Mouse (Mus musculus) regulatory T cell (primary cell): ENCODE results near the gene Mto1.
"Not testable (repeated sequence)": the region's sequence is repeated elsewhere in the genome, so short reads cannot be mapped to it uniquely, and the experiment has no call there.

Source experiments
- in situ Hi-C: fragments of 300-600 bp; cut with MboI, MseI; formaldehyde crosslinking; loops from one replicate; pipeline ENCODE4 v1.15.1; 2025; ENCODE audit warnings: high pct_unique_total_duplicates

The Mto1 gene

GRCm38 (mm10) chr9:78505223-78505622, 57.2 kb downstream of the Mto1 start:
- in situ Hi-C loops, result no loop called here

- in situ Hi-C loops, result no loop called here
Observed at GRCm38 (mm10) chr9:78506002-78506721, 58.2 kb downstream of the Mto1 start.

GRCm38 (mm10) chr9:78506722-78507077, 58.7 kb downstream of the Mto1 start:
- in situ Hi-C loops, result no loop called here

GRCm38 (mm10) chr9:78508106-78508786, 60.2 kb downstream of the Mto1 start:
- in situ Hi-C loops, result no loop called here

GRCm38 (mm10) chr9:78511705-78512104, 63.7 kb downstream of the Mto1 start:
- in situ Hi-C loops, result no loop called here

GRCm38 (mm10) chr9:78513776-78514500, 65.9 kb downstream of the Mto1 start:
- in situ Hi-C loops, result no loop called here

- in situ Hi-C loops, result no loop called here
Observed at GRCm38 (mm10) chr9:78514681-78515080, 66.7 kb downstream of the Mto1 start.

- in situ Hi-C loops, result no loop called here
Observed at GRCm38 (mm10) chr9:78516125-78516524, 68.1 kb downstream of the Mto1 start.

- in situ Hi-C loops, result not testable (repeated sequence)
Observed at GRCm38 (mm10) chr9:78517237-78517636, 69.2 kb downstream of the Mto1 start.

- in situ Hi-C loops, result loop anchor here (5.0 to 10.0 kb wide), 2 partner anchors 38 to 75 kb away; partner anchors contain the start of genes Cgas, Gm17324 and Mto1
Observed at GRCm38 (mm10) chr9:78520127-78520779, 72.2 kb downstream of the Mto1 start.

- in situ Hi-C loops, result loop anchor here (5.0 to 10.0 kb wide), 2 partner anchors 39 to 76 kb away; partner anchors contain the start of genes Cgas, Gm17324 and Mto1
Observed at GRCm38 (mm10) chr9:78520780-78521601, 73.0 kb downstream of the Mto1 start.

GRCm38 (mm10) chr9:78521689-78522088, 73.7 kb downstream of the Mto1 start:
- in situ Hi-C loops, result loop anchor here (5.0 to 10.0 kb wide), 2 partner anchors 39 to 77 kb away; partner anchors contain the start of genes Cgas, Gm17324 and Mto1
